Mouse (Mus musculus): ENCODE measurements around the gene Atp5l.

DNA sequence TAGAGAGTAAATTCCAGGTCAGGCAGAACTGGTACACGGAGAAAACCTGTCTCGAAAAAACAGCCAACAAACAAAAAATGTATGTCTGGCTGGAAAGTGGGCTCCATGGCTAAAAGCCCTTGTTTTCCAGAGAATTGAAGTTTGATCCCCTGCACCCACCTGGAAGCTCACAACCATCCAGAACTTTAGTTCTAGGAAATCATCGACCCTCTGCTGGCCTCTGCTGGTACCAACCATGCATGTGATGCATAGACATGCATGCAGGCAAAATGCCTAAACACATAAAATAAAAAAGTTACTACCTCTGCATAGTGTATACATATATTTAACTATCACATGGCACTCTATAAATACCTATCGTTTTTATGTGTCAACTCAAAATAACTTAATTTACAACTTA, 20.1 kb downstream of the Atp5l start:
- no peak for TF ChIP-seq ZC3H11A (IDR thresholded peaks at IDR 0.05; ENCODE audit: borderline replicate concordance, low read depth, low read length)
- no peak for TF ChIP-seq ZNF384 (IDR thresholded peaks at IDR 0.05; ENCODE audit: low read depth, low read length)
- TF ChIP-seq CHD2 (IDR thresholded peaks at IDR 0.05; ENCODE audit: low read depth, low read length), result no peak
- TF ChIP-seq HCFC1 (IDR thresholded peaks at IDR 0.05; ENCODE audit: borderline replicate concordance, insufficient read depth, low read length), result no peak

All from ES-E14 (cell line).